Mouse (Mus musculus) hindbrain, postnatal 0 days (tissue): ENCODE results near the gene Abca12. TPM values are rescaled to one million over a fixed set of nuclear protein-coding genes. Genes with fewer than 3 reads are reported as not detected.

Experiments
- ATAC-seq: fragments of 200-750 bp; cut with Nextera tagmentation; 2 replicates; pipeline ENCODE4 v1.8.0; 2017; ENCODE audit warnings: mild to moderate bottlenecking, moderate TSS enrichment, moderate library complexity
- DNase-seq: peaks from one replicate; pipeline ENCODE4 v3.0.0-alpha.2; 2015; ENCODE audit warnings: low spot score
- H3K27ac ChIP-seq: fragments of 300-500 bp; sonication (generic); 2 replicates; pipeline ENCODE4 v1.5.1; 2014; ENCODE audit warnings: mild to moderate bottlenecking
- H3K27me3 ChIP-seq: fragments of 300-500 bp; sonication (generic); 2 replicates; pipeline ENCODE4 v1.6.1; 2014; ENCODE audit warnings: low read length, mixed read lengths; ENCODE audit not compliant: insufficient read depth
- H3K36me3 ChIP-seq: fragments of 300-500 bp; sonication (generic); 2 replicates; pipeline ENCODE4 v1.6.1; 2014; ENCODE audit warnings: low read length, mixed read lengths; ENCODE audit not compliant: insufficient read depth
- H3K4me1 ChIP-seq: fragments of 300-500 bp; sonication (generic); 2 replicates; pipeline ENCODE4 v1.6.1; 2014; ENCODE audit warnings: antibody characterized with exemption, low read length, mixed read lengths; ENCODE audit not compliant: insufficient read depth
- H3K4me2 ChIP-seq: fragments of 300-500 bp; sonication (generic); 2 replicates; pipeline ENCODE4 v1.6.1; 2014; ENCODE audit warnings: low read depth, mild to moderate bottlenecking, low read length, moderate library complexity, mixed read lengths
- H3K4me3 ChIP-seq: fragments of 300-500 bp; sonication (generic); 2 replicates; pipeline ENCODE4 v1.5.1; 2014; ENCODE audit warnings: low read length
- H3K9ac ChIP-seq: fragments of 300-500 bp; sonication (generic); replicated peaks from 2 replicates; pipeline ENCODE4 v1.6.1; 2014; ENCODE audit warnings: mild to moderate bottlenecking, low read length, moderate library complexity, mixed read lengths
- H3K9me3 ChIP-seq: fragments of 300-500 bp; sonication (generic); 2 replicates; pipeline ENCODE4 v1.6.1; 2016; ENCODE audit warnings: low read length, mixed read lengths
- CTCF ChIP-seq: IDR thresholded peaks from 2 replicates; pipeline ENCODE4 v1.5.1; 2016; ENCODE audit warnings: antibody characterized with exemption, control low read depth, low read depth
- WGBS: fragments of 180-500 bp; shearing (Covaris S2); extraction: QIAGEN DNeasy Blood & Tissue Kit; methylation state at CpG from one replicate; pipeline ENCODE4 v1.1.7; 2014; 5-methylcytosine and 5-hydroxymethylcytosine counted together
- polyA plus RNA-seq: library from polyadenylated mRNA; unstranded; fragments of >200 nt; fragmentation: Nextera tagmentation; extraction: Ambion mirVana; gene quantifications from 2 replicates; pipeline ENCODE4 v1.2.1, GENCODE M21; 2015
- total RNA-seq: library from RNA; depleted of rRNA; stranded (reverse); fragments of >200 nt; gene quantifications from 2 replicates; pipeline ENCODE4 v1.2.3, GENCODE M21; 2014; rRNA removed

The Abca12 gene
- total RNA-seq = 0.43 and 0.58 TPM in 2 replicates
- polyA plus RNA-seq = 0.04 and 0.05 TPM in 2 replicates

GRCm38 (mm10) chr1:71414810-71415209, at the start of gene Abca12:
Gene Abca12, minus strand, starts transcription at chr1:71414910.
- no peak within 1 kb of the TSS for H3K4me2 ChIP-seq
- ATAC-seq (no peak), DNase-seq (no peak)
- no peak within 1 kb of the TSS for H3K27ac ChIP-seq
- no peak for TF ChIP-seq CTCF
- no peaks in the 10 kb centered on the region for H3K36me3 ChIP-seq
- WGBS = 90% methylated on average over 7 of the region's 7 CpGs
- no peaks in the 10 kb centered on the region for H3K4me1 ChIP-seq
- H3K4me3 ChIP-seq = no peak within 1 kb of the TSS
- H3K9ac ChIP-seq = no peak within 1 kb of the TSS
- no peaks in the 10 kb centered on the region for H3K9me3 ChIP-seq
- no peaks in the 10 kb centered on the region for H3K27me3 ChIP-seq

- no peak for DNase-seq
- Histone ChIP-seq H3K4me3 (no peak overlapping the region), H3K9ac (no peak overlapping the region), H3K4me1 (no peaks in the 10 kb centered on the region), H3K4me2 (no peak overlapping the region), H3K27ac (no peak overlapping the region), H3K27me3 (no peaks in the 10 kb centered on the region), H3K36me3 (no peaks in the 10 kb centered on the region), H3K9me3 (no peaks in the 10 kb centered on the region)
- no peak for ATAC-seq
- no peak for TF ChIP-seq CTCF
- 70% methylated on average over 3 of the region's 3 CpGs for WGBS
Measured at GRCm38 (mm10) chr1:71457961-71458360, 43.3 kb upstream of the Abca12 start.

- ATAC-seq (no peak), DNase-seq (no peak)
- no peaks in the 10 kb centered on the region for H3K4me1 ChIP-seq
- 83% methylated on average over 4 of the region's 4 CpGs for WGBS
- no peaks in the 10 kb centered on the region for H3K27me3 ChIP-seq
- no peak overlapping the region for H3K4me3 ChIP-seq
- H3K36me3 ChIP-seq = no peaks in the 10 kb centered on the region
- H3K4me2 ChIP-seq = no peak overlapping the region
- no peak overlapping the region for H3K27ac ChIP-seq
- no peak overlapping the region for H3K9ac ChIP-seq
- TF ChIP-seq CTCF = no peak
- no peaks in the 10 kb centered on the region for H3K9me3 ChIP-seq
Measured at GRCm38 (mm10) chr1:71447424-71447823, 32.7 kb upstream of the Abca12 start.

GRCm38 (mm10) chr1:71421741-71422333, 7.1 kb upstream of the Abca12 start:
- DNase-seq = peak; percentile 6

GRCm38 (mm10) chr1:71418467-71418866, 3.8 kb upstream of the Abca12 start:
- DNase-seq (no peak), ATAC-seq (no peak)

More at GRCm38 (mm10) chr1:71421741-71422333, 7.1 kb upstream of the Abca12 start:
- no peaks in the 10 kb centered on the region for H3K36me3 ChIP-seq
- H3K27me3 ChIP-seq = no peaks in the 10 kb centered on the region
- no peaks in the 10 kb centered on the region for H3K4me1 ChIP-seq
- ATAC-seq = no peak
- WGBS = 55% methylated on average over 13 of the region's 13 CpGs
- no peaks in the 10 kb centered on the region for H3K9me3 ChIP-seq
- H3K4me3 ChIP-seq = no peak overlapping the region
- TF ChIP-seq CTCF = no peak
- H3K4me2 ChIP-seq = no peak overlapping the region
- H3K27ac ChIP-seq = no peak overlapping the region
- H3K9ac ChIP-seq = no peak overlapping the region

GRCm38 (mm10) chr1:71417951-71418350, 3.2 kb upstream of the Abca12 start:
- H3K9ac ChIP-seq = no peak overlapping the region
- DNase-seq (no peak), ATAC-seq (no peak)
- H3K4me1 ChIP-seq = no peaks in the 10 kb centered on the region
- no peak overlapping the region for H3K4me3 ChIP-seq
- H3K9me3 ChIP-seq = no peaks in the 10 kb centered on the region
- no peaks in the 10 kb centered on the region for H3K36me3 ChIP-seq
- H3K27ac ChIP-seq = no peak overlapping the region
- H3K4me2 ChIP-seq = no peak overlapping the region
- no peaks in the 10 kb centered on the region for H3K27me3 ChIP-seq
- TF ChIP-seq CTCF = no peak
- 64% methylated on average over 5 of the region's 5 CpGs for WGBS

More at GRCm38 (mm10) chr1:71418467-71418866, 3.8 kb upstream of the Abca12 start:
- Histone ChIP-seq H3K4me3 (no peak overlapping the region), H3K27me3 (no peaks in the 10 kb centered on the region), H3K9ac (no peak overlapping the region), H3K4me1 (no peaks in the 10 kb centered on the region), H3K27ac (no peak overlapping the region), H3K36me3 (no peaks in the 10 kb centered on the region), H3K4me2 (no peak overlapping the region), H3K9me3 (no peaks in the 10 kb centered on the region)
- 85% methylated on average over 5 of the region's 5 CpGs for WGBS
- no peak for TF ChIP-seq CTCF

- Histone ChIP-seq H3K4me2 (no peak overlapping the region), H3K4me3 (no peak overlapping the region), H3K9me3 (no peaks in the 10 kb centered on the region), H3K9ac (no peak overlapping the region), H3K36me3 (no peaks in the 10 kb centered on the region), H3K27ac (no peak overlapping the region), H3K27me3 (no peaks in the 10 kb centered on the region), H3K4me1 (no peaks in the 10 kb centered on the region)
- WGBS = 73% methylated on average over 5 of the region's 6 CpGs
- no peak for TF ChIP-seq CTCF
- ATAC-seq = no peak
- DNase-seq = no peak
Measured at GRCm38 (mm10) chr1:71414084-71414483, 626 bp downstream of the Abca12 start.
